Mouse (Mus musculus): ENCODE measurements around the gene Sik2.

GRCm38 (mm10) chr9:50847606-50848368, 161.1 kb downstream of the Sik2 start:
- TF ChIP-seq EP300 (optimal IDR thresholded peaks at IDR 0.05) (no peak), CTCF (IDR thresholded peaks at IDR 0.05; ENCODE audit: low read depth) (no peak)

Measured in stomach, postnatal 0 days (tissue).